Comparison of ENCODE assay signal across 13 mouse cellular contexts in genomic region chr4:98546456-98547176, GRCm38 (mm10).
DNase-seq lines count a peak whose midpoint lies in the region; ATAC-seq and TF ChIP-seq lines count a peak whose summit lies in the region.
"Had no signal": no experiment of that assay in that cellular context is flagged by ENCODE, and none has a peak within 500 bp of the region (broad histone marks: within the 10 kb centered on the region; RNA-seq: fewer than 3 reads in every experiment).

No protein-coding gene starts in this region.

- ATAC-seq in forebrain, embryonic 14.5 days: 0 out of 2 replicates have a peak, but pooled peaks have one; percentile 51
- ATAC-seq in hindbrain, postnatal 0 days: peak; percentile 60; the same call in 1 of the 2 replicates

- peak overlapping the region; percentile 7; the same call in 1 of the 2 replicates for H3K4me3 ChIP-seq in forebrain, embryonic 14.5 days (ENCODE audit: low read depth, low read length)
- no peak overlapping the region for H3K4me3 ChIP-seq in hindbrain, postnatal 0 days (ENCODE audit: low read length)
- H3K4me3 ChIP-seq in olfactory bulb, adult 2 months (ENCODE audit: insufficient read depth, low read depth, low read length): peak overlapping the region; percentile 28; the same call in 1 of the 2 replicates
- no peak overlapping the region for H3K4me3 ChIP-seq in heart, adult 2 months

- 41% methylated on average over 12 of the region's 12 CpGs for WGBS in forebrain, embryonic 14.5 days
- 34% methylated on average over 12 of the region's 12 CpGs for WGBS in hindbrain, postnatal 0 days
- 66% methylated on average over 12 of the region's 12 CpGs for WGBS in olfactory bulb, adult 2 months
- WGBS in heart, adult 2 months: 69% methylated on average over 12 of the region's 12 CpGs

- no peak for TF ChIP-seq EP300 in heart, adult 2 months (IDR thresholded peaks at IDR 0.05; ENCODE audit: insufficient read depth, low read depth, low read length)

- H3K9me3 ChIP-seq in forebrain, embryonic 14.5 days (replicated peaks; ENCODE audit: control insufficient read depth, low read length): no peaks in the 10 kb centered on the region
- no peaks in the 10 kb centered on the region for H3K9me3 ChIP-seq in hindbrain, postnatal 0 days (ENCODE audit: low read length)

- H3K27me3 ChIP-seq in forebrain, embryonic 14.5 days (replicated peaks; ENCODE audit: control insufficient read depth, insufficient read depth, low read length): no peaks in the 10 kb centered on the region
- H3K27me3 ChIP-seq in hindbrain, postnatal 0 days (ENCODE audit: insufficient read depth, low read length): no peaks in the 10 kb centered on the region
- no peaks in the 10 kb centered on the region for H3K27me3 ChIP-seq in heart, adult 2 months (ENCODE audit: control insufficient read depth, insufficient read depth, low read length)

- peak overlapping the region; percentile 38 for H3K4me2 ChIP-seq in forebrain, embryonic 14.5 days (ENCODE audit: low read length)
- H3K4me2 ChIP-seq in hindbrain, postnatal 0 days (ENCODE audit: low read depth, low read length): peak overlapping the region; percentile 35

- H3K4me1 ChIP-seq in forebrain, embryonic 14.5 days (ENCODE audit: control insufficient read depth, insufficient read depth, low read length): peaks cover 18% of the 10 kb centered on the region
- H3K4me1 ChIP-seq in hindbrain, postnatal 0 days (ENCODE audit: insufficient read depth, low read length): 0 out of 2 replicates have a peak, but pooled peaks cover 7% of the 10 kb centered on the region
- no peaks in the 10 kb centered on the region for H3K4me1 ChIP-seq in olfactory bulb, adult 2 months (ENCODE audit: control insufficient read depth, insufficient read depth, low read length)
- no peaks in the 10 kb centered on the region for H3K4me1 ChIP-seq in heart, adult 2 months (ENCODE audit: control insufficient read depth, insufficient read depth, low read length)

- H3K27ac ChIP-seq in forebrain, embryonic 14.5 days (ENCODE audit: low read depth, low read length): peak overlapping the region; percentile 15; the same call in 1 of the 2 replicates
- H3K27ac ChIP-seq in hindbrain, postnatal 0 days: peak overlapping the region; percentile 48; the same call in 1 of the 2 replicates
- 0 out of 2 replicates have a peak overlapping the region, but pooled peaks have one; percentile 31 for H3K27ac ChIP-seq in olfactory bulb, adult 2 months (ENCODE audit: insufficient read depth, low read depth, low read length)
- no peak overlapping the region for H3K27ac ChIP-seq in heart, adult 2 months
- H3K27ac ChIP-seq: macrophage had no signal

- peak overlapping the region; percentile 40 for H3K9ac ChIP-seq in forebrain, embryonic 14.5 days (ENCODE audit: low read length)
- H3K9ac ChIP-seq in hindbrain, postnatal 0 days (replicated peaks; ENCODE audit: low read length): peak overlapping the region; percentile 28; the same call in 1 of the 2 replicates
- H3K9ac ChIP-seq in heart, adult 2 months (ENCODE audit: low read depth, low read length): no peak overlapping the region

- no peaks in the 10 kb centered on the region for H3K36me3 ChIP-seq in forebrain, embryonic 14.5 days (ENCODE audit: control insufficient read depth, insufficient read depth, low read length)
- no peaks in the 10 kb centered on the region for H3K36me3 ChIP-seq in hindbrain, postnatal 0 days (ENCODE audit: insufficient read depth, low read length)
- no peaks in the 10 kb centered on the region for H3K36me3 ChIP-seq in heart, adult 2 months (ENCODE audit: control insufficient read depth, insufficient read depth, low read length)

- intact Hi-C loops in heart, adult 2 months (cut with DNase I): loop anchor here (5.0 kb wide), 1 partner anchor 66 kb away; no protein-coding TSS in a partner anchor

- TF ChIP-seq POLR2A in olfactory bulb, adult 2 months (IDR thresholded peaks at IDR 0.05; ENCODE audit: insufficient read depth, low read depth, low read length): no peak
- no peak for TF ChIP-seq POLR2A in heart, adult 2 months (IDR thresholded peaks at IDR 0.05; ENCODE audit: insufficient read depth, low read depth, low read length)

- no peaks in the 10 kb centered on the region for H3K79me2 ChIP-seq in heart, adult 2 months (replicated peaks; ENCODE audit: control insufficient read depth, insufficient read depth, low read length)

- no peak for TF ChIP-seq CTCF in hindbrain, postnatal 0 days (IDR thresholded peaks at IDR 0.05; ENCODE audit: low read depth)
- no peak for TF ChIP-seq CTCF in olfactory bulb, adult 2 months (IDR thresholded peaks at IDR 0.05; ENCODE audit: insufficient read depth, low read depth, low read length)
- no peak for TF ChIP-seq CTCF in heart, adult 2 months (IDR thresholded peaks at IDR 0.05)

- DNase-seq in heart, adult 11 months: peak; percentile 73
- DNase-seq in heart, postnatal 4 days: no peak
- DNase-seq in forebrain, embryonic 14.5 days (ENCODE audit: low spot score): no peak
- DNase-seq in hindbrain, postnatal 0 days (ENCODE audit: low spot score): peak; percentile 18
- no peak for DNase-seq in thymus, postnatal 36 days
- no peak for DNase-seq in heart, adult 2 months
- no peak for DNase-seq in frontal cortex, adult 2 months (ENCODE audit: extremely low spot score in 1 of 2, low spot score in 1 of 2)
- DNase-seq: adrenal gland, adult 2 months; heart, postnatal 36 days; kidney, adult 9 months; right cerebral cortex, adult 18-20 months had no signal

Comparison
In these comparisons a context has a peak if more than half of its experiments do, and no peak if none do; other contexts are left out.
1. DNase-seq: peak in heart, adult 11 months (single experiment) and hindbrain, postnatal 0 days (single experiment); none in heart, postnatal 4 days (single experiment), forebrain, embryonic 14.5 days (single experiment), thymus, postnatal 36 days (0 of 2), heart, adult 2 months (0 of 2) and frontal cortex, adult 2 months (0 of 2).
2. H3K4me3 ChIP-seq: peak in forebrain, embryonic 14.5 days (single experiment) and olfactory bulb, adult 2 months (single experiment); none in hindbrain, postnatal 0 days (single experiment) and heart, adult 2 months (single experiment).